Mouse (Mus musculus) lung, embryonic 15.5 days (tissue): Measurements from ENCODE around the gene Clec11a. TPM values are rescaled to one million over a fixed set of nuclear protein-coding genes. Genes with fewer than 3 reads are reported as not detected.
"Not testable (repeated sequence)": the region's sequence is repeated elsewhere in the genome, so short reads cannot be mapped to it uniquely, and the experiment has no call there.

Experiments
- ATAC-seq: fragments of 200-750 bp; cut with Nextera tagmentation; 2 replicates; pipeline ENCODE4 v1.8.0; 2017; ENCODE audit warnings: moderate number of reproducible peaks, borderline replicate concordance; ENCODE audit not compliant: low FRiP score, low TSS enrichment; ENCODE audit errors: extremely low read depth
- H3K27ac ChIP-seq: fragments of 300-500 bp; sonication (generic); 2 replicates; pipeline ENCODE4 v1.5.1; 2015; ENCODE audit warnings: moderate library complexity, mild to moderate bottlenecking, inconsistent platforms
- H3K27me3 ChIP-seq: fragments of 300-500 bp; sonication (generic); 2 replicates; pipeline ENCODE4 v1.6.1; 2015; ENCODE audit warnings: inconsistent platforms
- H3K36me3 ChIP-seq: fragments of 300-500 bp; sonication (generic); 2 replicates; pipeline ENCODE4 v1.6.1; 2015; ENCODE audit warnings: inconsistent platforms
- H3K4me1 ChIP-seq: fragments of 300-500 bp; sonication (generic); 2 replicates; pipeline ENCODE4 v1.6.1; 2015; ENCODE audit warnings: inconsistent platforms
- H3K4me2 ChIP-seq: fragments of 300-500 bp; sonication (generic); 2 replicates; pipeline ENCODE4 v1.6.1; 2015; ENCODE audit warnings: inconsistent platforms, mild to moderate bottlenecking, moderate library complexity
- H3K4me3 ChIP-seq: fragments of 300-500 bp; sonication (generic); 2 replicates; pipeline ENCODE4 v1.5.1; 2015; ENCODE audit warnings: mild to moderate bottlenecking, inconsistent platforms
- H3K9ac ChIP-seq: fragments of 300-500 bp; sonication (generic); 2 replicates; pipeline ENCODE4 v1.6.1; 2015; ENCODE audit warnings: inconsistent platforms
- H3K9me3 ChIP-seq: fragments of 300-500 bp; sonication (generic); 2 replicates; pipeline ENCODE4 v1.6.1; 2016; ENCODE audit warnings: inconsistent platforms
- WGBS: fragments of 180-500 bp; shearing (Covaris S2); methylation state at CpG from one replicate; pipeline ENCODE4 v1.1.7; 2015; 5-methylcytosine and 5-hydroxymethylcytosine counted together
- polyA plus RNA-seq: library from polyadenylated mRNA; unstranded; fragments of >200 nt; fragmentation: Nextera tagmentation; extraction: Ambion mirVana; gene quantifications from 2 replicates; pipeline ENCODE4 v1.2.1, GENCODE M21; 2015

Clec11a gene
- polyA plus RNA-seq, 1 experiment from 2014 or later: 2.5 TPM

DNA sequence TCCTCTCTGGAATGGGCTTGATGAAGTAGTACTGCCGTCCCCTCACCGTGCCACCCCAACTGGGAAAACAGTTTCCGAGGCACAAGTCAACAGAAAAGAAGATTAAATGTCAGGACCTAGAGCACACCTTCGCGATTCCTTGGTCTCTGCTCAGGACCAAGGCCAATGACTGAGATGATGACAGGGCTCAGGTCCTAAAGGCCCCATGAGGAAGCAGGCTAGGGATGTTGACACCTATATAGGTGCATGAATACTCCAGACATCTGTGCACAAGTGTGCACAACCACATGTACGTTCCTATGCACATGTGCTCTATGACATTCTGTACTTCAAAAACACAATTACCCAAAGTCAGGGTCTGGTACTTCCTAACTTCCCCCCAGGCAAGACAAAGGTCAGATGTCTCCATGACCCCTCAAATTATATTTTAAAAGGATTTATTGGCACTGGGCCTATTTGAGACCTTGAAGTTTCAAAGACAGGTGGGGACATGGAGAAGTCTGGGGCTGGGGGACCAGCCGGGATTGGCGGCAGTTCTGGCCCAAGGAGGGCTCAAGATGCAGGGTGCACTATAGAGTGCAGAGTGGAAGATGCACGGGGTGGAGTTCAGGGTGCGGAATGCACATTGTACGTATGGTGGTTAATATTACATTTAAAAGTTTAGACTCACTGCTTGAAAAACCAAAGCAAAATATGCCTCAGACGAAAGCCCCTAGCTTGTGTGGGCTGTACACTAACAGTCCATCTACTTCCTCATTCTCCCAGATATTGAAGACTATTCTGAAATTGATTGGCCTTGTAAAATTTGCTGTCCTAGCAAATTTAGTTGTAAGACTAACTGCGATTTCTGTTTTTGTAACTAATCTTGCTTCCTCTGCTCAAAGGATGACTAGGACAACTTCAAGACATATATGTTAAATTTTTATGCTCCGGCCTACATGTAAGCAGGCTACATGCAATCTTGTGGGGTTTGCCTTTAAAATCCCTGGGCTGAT, 3.1 kb downstream of the Clec11a start:
- no peak for ATAC-seq
- Histone ChIP-seq H3K9ac (peak overlapping the region; percentile 94), H3K27ac (peak overlapping the region; percentile 94), H3K4me3 (peak overlapping the region; percentile 75), H3K9me3 (no peaks in the 10 kb centered on the region), H3K4me1 (peaks cover 7% of the 10 kb centered on the region), H3K36me3 (no peaks in the 10 kb centered on the region), H3K4me2 (peak overlapping the region; percentile 59), H3K27me3 (peaks cover 13% of the 10 kb centered on the region; the same call in 1 of the 2 replicates)
- WGBS: 85% methylated on average over 14 of the region's 14 CpGs

DNA sequence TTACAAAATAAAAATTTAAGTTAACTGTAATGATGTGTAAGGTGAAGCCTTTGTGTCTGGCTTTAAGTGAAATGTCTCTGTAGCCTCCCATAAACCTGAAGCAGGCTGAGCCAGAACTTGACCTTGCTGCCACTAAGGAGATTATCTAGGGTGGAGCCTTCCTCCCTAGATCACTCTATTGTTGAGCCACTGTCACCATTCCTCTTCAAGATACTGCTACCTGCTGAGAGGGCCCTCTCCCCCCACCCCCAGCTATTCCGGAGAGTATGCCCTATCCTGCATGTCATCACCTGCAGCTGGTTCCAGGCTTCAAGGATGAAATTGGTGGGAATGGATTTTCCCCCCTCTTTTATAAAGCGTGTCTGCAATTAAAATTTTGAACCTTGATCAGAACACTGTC, 9.2 kb downstream of the Clec11a start:
- H3K36me3 ChIP-seq, H3K27ac ChIP-seq, H3K9ac ChIP-seq, H3K9me3 ChIP-seq, ATAC-seq, H3K4me3 ChIP-seq, H3K27me3 ChIP-seq, H3K4me2 ChIP-seq, H3K4me1 ChIP-seq: not testable (repeated sequence)
- WGBS: 77% methylated on average over 2 of the region's 2 CpGs

- H3K9me3 ChIP-seq: no peaks in the 10 kb centered on the region
- WGBS: 47% methylated on average over 4 of the region's 4 CpGs
Observed at GRCm38 (mm10) chr7:44291418-44291817, 15.3 kb downstream of the Clec11a start.

GRCm38 (mm10) chr7:44290986-44291385, 15.7 kb downstream of the Clec11a start:
- Histone ChIP-seq H3K27me3 (no peaks in the 10 kb centered on the region), H3K4me2 (no peak overlapping the region), H3K9me3 (no peaks in the 10 kb centered on the region), H3K36me3 (no peaks in the 10 kb centered on the region), H3K27ac (no peak overlapping the region), H3K4me3 (no peak overlapping the region), H3K9ac (no peak overlapping the region), H3K4me1 (no peaks in the 10 kb centered on the region)
- no peak for ATAC-seq
- 73% methylated on average over 4 of the region's 4 CpGs for WGBS

More at GRCm38 (mm10) chr7:44291418-44291817, 15.3 kb downstream of the Clec11a start:
- no peaks in the 10 kb centered on the region for H3K36me3 ChIP-seq
- H3K27ac ChIP-seq: no peak overlapping the region
- H3K9ac ChIP-seq: no peak overlapping the region
- H3K27me3 ChIP-seq: no peaks in the 10 kb centered on the region
- no peak overlapping the region for H3K4me3 ChIP-seq
- H3K4me2 ChIP-seq: no peak overlapping the region
- no peak for ATAC-seq
- no peaks in the 10 kb centered on the region for H3K4me1 ChIP-seq

- Histone ChIP-seq H3K9ac (no peak overlapping the region), H3K4me1 (no peaks in the 10 kb centered on the region), H3K27me3 (no peaks in the 10 kb centered on the region), H3K4me2 (no peak overlapping the region), H3K36me3 (no peaks in the 10 kb centered on the region), H3K27ac (no peak overlapping the region), H3K9me3 (no peaks in the 10 kb centered on the region), H3K4me3 (no peak overlapping the region)
- 56% methylated on average over 7 of the region's 7 CpGs for WGBS
- no peak for ATAC-seq
Observed at GRCm38 (mm10) chr7:44287760-44288159, 18.9 kb downstream of the Clec11a start.

DNA sequence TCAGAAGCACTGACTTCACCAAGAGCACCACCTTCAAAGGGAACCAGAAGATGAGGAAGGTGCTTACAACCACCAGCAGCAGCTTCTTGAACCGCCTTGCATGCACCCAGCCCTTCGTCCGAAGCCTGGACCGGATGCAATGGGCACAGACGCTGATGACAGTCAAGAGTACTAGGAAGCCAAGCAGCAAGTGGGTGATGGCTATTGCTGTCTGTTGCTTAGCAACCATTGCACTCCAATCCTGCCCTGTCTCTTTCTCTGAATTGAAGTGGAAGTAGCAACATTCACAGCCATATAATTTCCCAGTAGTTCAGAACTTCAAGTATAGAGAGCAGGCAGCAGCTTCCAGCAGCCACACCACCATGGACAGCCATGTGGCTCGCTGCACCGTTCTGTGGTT, 25.1 kb downstream of the Clec11a start:
- no peaks in the 10 kb centered on the region for H3K9me3 ChIP-seq
- no peak overlapping the region for H3K9ac ChIP-seq
- WGBS: 72% methylated on average over 7 of the region's 7 CpGs
- H3K4me3 ChIP-seq: no peak overlapping the region
- no peaks in the 10 kb centered on the region for H3K36me3 ChIP-seq
- H3K4me1 ChIP-seq: no peaks in the 10 kb centered on the region
- no peak overlapping the region for H3K27ac ChIP-seq
- ATAC-seq: no peak
- H3K27me3 ChIP-seq: no peaks in the 10 kb centered on the region
- no peak overlapping the region for H3K4me2 ChIP-seq

- no peak for ATAC-seq
- no peak overlapping the region for H3K9ac ChIP-seq
- H3K4me2 ChIP-seq: no peak overlapping the region
- H3K36me3 ChIP-seq: no peaks in the 10 kb centered on the region
- 47% methylated on average over 1 of the region's 1 CpGs for WGBS
- no peaks in the 10 kb centered on the region for H3K27me3 ChIP-seq
- no peak overlapping the region for H3K27ac ChIP-seq
- H3K4me3 ChIP-seq: no peak overlapping the region
- H3K9me3 ChIP-seq: no peaks in the 10 kb centered on the region
- H3K4me1 ChIP-seq: no peaks in the 10 kb centered on the region
Observed at GRCm38 (mm10) chr7:44280959-44281358, 25.7 kb downstream of the Clec11a start.

- Histone ChIP-seq H3K4me2 (no peak overlapping the region), H3K9ac (no peak overlapping the region), H3K36me3 (no peaks in the 10 kb centered on the region), H3K27ac (no peak overlapping the region), H3K9me3 (no peaks in the 10 kb centered on the region), H3K27me3 (peaks cover 18% of the 10 kb centered on the region), H3K4me1 (no peaks in the 10 kb centered on the region), H3K4me3 (no peak overlapping the region)
- WGBS: 45% methylated on average over 2 of the region's 2 CpGs
- ATAC-seq: no peak
Observed at GRCm38 (mm10) chr7:44277250-44277622, 29.5 kb downstream of the Clec11a start.

DNA sequence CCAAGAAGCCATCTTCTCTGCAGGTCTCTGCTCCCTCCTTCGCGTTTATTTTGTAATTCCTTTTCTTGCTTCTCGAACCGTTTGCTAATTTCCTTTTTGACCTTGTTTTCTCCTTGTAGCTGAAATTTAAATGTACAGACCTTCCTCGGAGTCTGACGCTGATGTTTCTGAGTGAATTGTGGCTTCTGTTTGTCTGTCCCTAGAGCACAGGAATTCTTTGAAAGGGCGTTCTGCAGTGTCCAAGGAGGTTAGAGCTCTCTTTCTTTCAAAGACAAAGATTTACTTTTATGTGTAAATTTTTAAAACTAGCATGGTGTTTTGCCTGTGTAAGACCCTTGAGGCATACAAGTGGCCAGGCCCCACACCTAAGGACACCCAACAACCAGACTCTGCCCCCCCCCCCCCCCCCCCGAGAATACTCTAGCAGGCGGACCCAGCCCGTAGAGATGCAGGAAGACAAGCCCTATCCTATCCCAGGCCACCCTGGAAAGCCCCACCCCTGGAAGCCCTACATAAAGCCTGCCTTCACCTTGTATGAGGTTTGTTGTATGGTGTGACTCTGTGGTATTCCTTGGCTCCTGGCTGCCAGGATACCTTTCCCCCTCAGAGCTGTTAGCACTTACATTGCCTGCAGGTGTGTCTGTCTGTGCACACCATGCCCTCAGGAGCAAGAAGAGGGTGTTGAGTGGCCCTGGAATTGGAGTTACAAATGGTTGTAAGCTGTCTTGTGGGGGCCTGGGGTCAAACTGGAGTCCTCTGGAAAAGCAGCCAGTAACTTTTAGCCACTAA, 30.0 kb downstream of the Clec11a start:
- H3K4me3 ChIP-seq: no peak overlapping the region
- H3K4me2 ChIP-seq: no peak overlapping the region
- H3K27me3 ChIP-seq: peaks cover 18% of the 10 kb centered on the region
- H3K4me1 ChIP-seq: no peaks in the 10 kb centered on the region
- no peak for ATAC-seq
- H3K9me3 ChIP-seq: no peaks in the 10 kb centered on the region
- WGBS: 63% methylated on average over 8 of the region's 10 CpGs
- no peaks in the 10 kb centered on the region for H3K36me3 ChIP-seq
- H3K9ac ChIP-seq: no peak overlapping the region
- H3K27ac ChIP-seq: no peak overlapping the region

- WGBS: 61% methylated on average over 3 of the region's 3 CpGs
- no peak for ATAC-seq
- Histone ChIP-seq H3K27me3 (peaks cover 18% of the 10 kb centered on the region), H3K4me1 (no peaks in the 10 kb centered on the region), H3K4me2 (no peak overlapping the region), H3K4me3 (no peak overlapping the region), H3K27ac (no peak overlapping the region), H3K9ac (no peak overlapping the region), H3K9me3 (no peaks in the 10 kb centered on the region), H3K36me3 (no peaks in the 10 kb centered on the region)
Observed at GRCm38 (mm10) chr7:44275546-44275945, 31.2 kb downstream of the Clec11a start.

DNA sequence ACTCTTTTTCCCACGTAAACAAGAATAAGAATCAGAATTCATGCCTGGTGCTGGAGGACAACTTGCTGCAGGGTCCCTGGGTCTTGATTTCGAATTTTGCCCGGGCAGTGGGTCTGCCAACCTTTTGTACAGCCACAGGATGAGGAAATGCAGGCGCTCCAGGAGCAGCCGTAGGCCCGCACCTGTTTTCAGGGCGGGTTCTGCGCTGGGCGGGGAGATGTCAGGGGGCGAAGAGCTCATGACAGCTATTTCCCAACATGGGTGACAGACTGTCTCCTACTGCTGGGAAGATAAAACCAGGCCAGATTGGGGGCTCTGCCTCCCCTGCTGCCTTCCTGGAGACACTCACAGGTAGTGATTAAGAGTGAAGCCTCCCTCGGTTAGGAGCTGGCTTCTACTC, 32.6 kb downstream of the Clec11a start:
- peaks cover 18% of the 10 kb centered on the region for H3K27me3 ChIP-seq
- no peak overlapping the region for H3K9ac ChIP-seq
- WGBS: 26% methylated on average over 11 of the region's 11 CpGs
- no peak for ATAC-seq
- no peak overlapping the region for H3K4me3 ChIP-seq
- no peak overlapping the region for H3K4me2 ChIP-seq
- H3K27ac ChIP-seq: no peak overlapping the region
- no peaks in the 10 kb centered on the region for H3K36me3 ChIP-seq
- H3K9me3 ChIP-seq: no peaks in the 10 kb centered on the region
- H3K4me1 ChIP-seq: no peaks in the 10 kb centered on the region

DNA sequence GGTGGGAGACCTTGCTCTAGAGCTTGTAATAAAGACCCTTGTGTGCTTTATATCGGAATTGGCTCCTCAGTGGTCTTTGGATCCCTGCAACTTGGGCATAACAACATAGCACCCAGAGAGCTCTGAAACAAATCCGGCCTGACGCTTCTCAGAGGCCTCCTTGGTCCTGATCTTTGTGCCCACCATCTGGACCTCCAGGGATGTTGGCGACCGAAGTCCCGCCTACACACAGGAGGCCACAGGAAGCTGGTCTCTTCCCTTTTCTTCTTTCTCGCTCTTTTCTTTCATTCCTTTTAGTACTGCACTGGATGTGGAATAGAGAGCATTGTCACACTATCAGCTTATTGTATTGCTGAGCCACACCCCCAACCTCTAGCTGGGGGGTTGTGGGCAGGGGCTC, 33.3 kb downstream of the Clec11a start:
- H3K9ac ChIP-seq: no peak overlapping the region
- no peak overlapping the region for H3K4me3 ChIP-seq
- WGBS: 74% methylated on average over 7 of the region's 7 CpGs
- H3K4me1 ChIP-seq: no peaks in the 10 kb centered on the region
- no peak for ATAC-seq
- H3K27me3 ChIP-seq: peaks cover 20% of the 10 kb centered on the region
- no peaks in the 10 kb centered on the region for H3K9me3 ChIP-seq
- no peaks in the 10 kb centered on the region for H3K36me3 ChIP-seq
- no peak overlapping the region for H3K4me2 ChIP-seq
- H3K27ac ChIP-seq: no peak overlapping the region
